Mouse (Mus musculus) ovary, adult 18-20 months (tissue): ENCODE measurements around the gene Plekha8.

Experiments used
- DNase-seq: peaks from one replicate; pipeline ENCODE4 v3.0.0; 2022; ENCODE audit warnings: low spot score, mixed read lengths

Gene Plekha8

GRCm38 (mm10) chr6:54594469-54595329, at the start of gene Plekha8:
Plekha8 (plus strand) TSS chr6:54595111.
- peak; percentile 88 for DNase-seq

- DNase-seq: no peak
These were observed 46.4 kb upstream of the Plekha8 start for GRCm38 (mm10) chr6:54548314-54549019.

GRCm38 (mm10) chr6:54549311-54549710, 45.6 kb upstream of the Plekha8 start:
- DNase-seq: no peak

- DNase-seq: no peak
These were observed 44.0 kb upstream of the Plekha8 start for GRCm38 (mm10) chr6:54550801-54551323.

- no peak for DNase-seq
These were observed 42.0 kb upstream of the Plekha8 start for GRCm38 (mm10) chr6:54552721-54553413.

GRCm38 (mm10) chr6:54553632-54554031, 41.3 kb upstream of the Plekha8 start:
- DNase-seq: no peak

- DNase-seq: peak; percentile 31
These were observed 40.4 kb upstream of the Plekha8 start for GRCm38 (mm10) chr6:54554341-54555110.

GRCm38 (mm10) chr6:54555816-54556215, 39.1 kb upstream of the Plekha8 start:
- no peak for DNase-seq

- no peak for DNase-seq
These were observed 37.2 kb upstream of the Plekha8 start for GRCm38 (mm10) chr6:54557671-54558070.

- DNase-seq: no peak
These were observed 36.4 kb upstream of the Plekha8 start for GRCm38 (mm10) chr6:54558466-54558865.

GRCm38 (mm10) chr6:54562018-54562809, 32.7 kb upstream of the Plekha8 start:
- DNase-seq: no peak

- no peak for DNase-seq
These were observed 31.4 kb upstream of the Plekha8 start for GRCm38 (mm10) chr6:54563561-54563960.

GRCm38 (mm10) chr6:54564506-54564991, 30.4 kb upstream of the Plekha8 start:
- no peak for DNase-seq

GRCm38 (mm10) chr6:54565012-54565411, 29.9 kb upstream of the Plekha8 start:
- no peak for DNase-seq

GRCm38 (mm10) chr6:54565665-54566545, 29.0 kb upstream of the Plekha8 start, which contains the start of gene Scrn1:
Scrn1 (minus strand) TSS chr6:54566489.
- peak; percentile 44 for DNase-seq

- no peak for DNase-seq
These were observed 28.4 kb upstream of the Plekha8 start for GRCm38 (mm10) chr6:54566546-54566919.

- DNase-seq: no peak
These were observed 25.1 kb upstream of the Plekha8 start for GRCm38 (mm10) chr6:54569776-54570175.

- DNase-seq: peak; percentile 44
These were observed 21.5 kb upstream of the Plekha8 start for GRCm38 (mm10) chr6:54573218-54573955.

- DNase-seq: no peak
These were observed 8.7 kb upstream of the Plekha8 start for GRCm38 (mm10) chr6:54586175-54586574.
